ENCODE assay signal across 9 mouse cellular contexts in genomic region chr7:80729662-80730061, GRCm38 (mm10). TPM values are rescaled to one million over a fixed set of nuclear protein-coding genes. Genes with fewer than 3 reads are reported as not detected.
DNase-seq lines count a peak whose midpoint lies in the region; ATAC-seq and TF ChIP-seq lines count a peak whose summit lies in the region.
"Had no signal": no experiment of that assay in that cellular context is flagged by ENCODE, and none has a peak within 500 bp of the region (broad histone marks: within the 10 kb centered on the region; RNA-seq: fewer than 3 reads in every experiment).

No protein-coding gene starts in this region.

- H3K4me2 ChIP-seq in CH12.LX (ENCODE audit: insufficient read depth, low read depth, poor library complexity, severe bottlenecking): no peak overlapping the region
- H3K4me2 ChIP-seq in heart, embryonic 13.5 days: no peak overlapping the region
- no peak overlapping the region for H3K4me2 ChIP-seq in lung, embryonic 16.5 days (ENCODE audit: low read depth, low read length)
- H3K4me2 ChIP-seq: limb, embryonic 13.5 days had no signal

- H3K4me3 ChIP-seq in CH12.LX (replicated peaks in 1 of 3; ENCODE audit: low read depth in 2 of 3, low read length in 2 of 3, poor library complexity in 1 of 3): no peak overlapping the region
- H3K4me3 ChIP-seq in heart, embryonic 13.5 days: no peak overlapping the region
- H3K4me3 ChIP-seq in lung, embryonic 16.5 days (ENCODE audit: low read length): no peak overlapping the region
- H3K4me3 ChIP-seq: limb, embryonic 13.5 days had no signal

- no peak for TF ChIP-seq EP300 in CH12.LX (IDR thresholded peaks at IDR 0.05; ENCODE audit: low read length)

- peak; percentile 56 for DNase-seq in CH12.LX (ENCODE audit: extremely low read depth)
- peak; percentile 84 for DNase-seq in adrenal gland, postnatal 14 days
- peak; percentile 46 for DNase-seq in embryo, embryonic 11.5 days (ENCODE audit: low read depth, low spot score)
- peak; percentile 85 to 86 for DNase-seq in kidney, postnatal 4 days
- DNase-seq in retina, embryonic 14.5 days (ENCODE audit: low spot score): peak; percentile 89
- DNase-seq in thymus, postnatal 36 days: peak; percentile 66 to 70

- H3K4me1 ChIP-seq in CH12.LX (ENCODE audit: control insufficient read depth in 1 of 2, insufficient read depth in 2 of 2): peaks cover 0 to 3% of the 10 kb centered on the region in 2 experiments; a peak in 1 of 4 replicates
- peaks cover 30% of the 10 kb centered on the region for H3K4me1 ChIP-seq in heart, embryonic 13.5 days
- H3K4me1 ChIP-seq in lung, embryonic 16.5 days (replicated peaks; ENCODE audit: control insufficient read depth, insufficient read depth, low read length): no peaks in the 10 kb centered on the region
- H3K4me1 ChIP-seq: limb, embryonic 13.5 days had no signal

- 24% methylated on average over 8 of the region's 8 CpGs for WGBS in heart, embryonic 13.5 days
- 26% methylated on average over 8 of the region's 8 CpGs for WGBS in lung, embryonic 16.5 days

- TF ChIP-seq POLR2A in CH12.LX (IDR thresholded peaks at IDR 0.05; ENCODE audit: low read depth, low read length): no peak

- no peak overlapping the region for H3K27ac ChIP-seq in CH12.LX (ENCODE audit: insufficient read depth, low read depth)
- peak overlapping the region; percentile 49 for H3K27ac ChIP-seq in heart, embryonic 13.5 days (replicated peaks)
- no peak overlapping the region for H3K27ac ChIP-seq in lung, embryonic 16.5 days (ENCODE audit: low read length)
- H3K27ac ChIP-seq: limb, embryonic 13.5 days had no signal

- dilution Hi-C loops in CH12.LX (cut with MboI; ENCODE audit: extremely low pct_ligation_motif_present, extremely low pct_unique_long_range_greater_than_20kb, low sequenced_read_pairs): no loop called here

- no peaks in the 10 kb centered on the region for H3K27me3 ChIP-seq in CH12.LX (replicated peaks)
- H3K27me3 ChIP-seq in heart, embryonic 13.5 days (replicated peaks): no peaks in the 10 kb centered on the region
- no peaks in the 10 kb centered on the region for H3K27me3 ChIP-seq in lung, embryonic 16.5 days (ENCODE audit: control insufficient read depth, insufficient read depth, low read depth, low read length)
- H3K27me3 ChIP-seq: limb, embryonic 13.5 days had no signal

- in situ Hi-C loops in CH12.LX (cut with MboI; ENCODE audit: low pct_ligation_motif_present, low pct_unique_long_range_greater_than_20kb, low sequenced_read_pairs): loop anchor here (25.0 kb wide), 2 partner anchors 333 to 433 kb away; partner anchors contain the start of gene Alpk3

- no peaks in the 10 kb centered on the region for H3K79me2 ChIP-seq in CH12.LX (replicated peaks; ENCODE audit: control insufficient read depth, extremely low read depth, insufficient read depth, poor library complexity, severe bottlenecking)

- no peak overlapping the region for H3K9ac ChIP-seq in CH12.LX (ENCODE audit: insufficient read depth, low read depth)
- H3K9ac ChIP-seq in heart, embryonic 13.5 days: no peak overlapping the region
- no peak overlapping the region for H3K9ac ChIP-seq in lung, embryonic 16.5 days (ENCODE audit: low read length)
- H3K9ac ChIP-seq: limb, embryonic 13.5 days had no signal

- ATAC-seq in heart, embryonic 13.5 days (ENCODE audit: extremely low read depth, insufficient number of reproducible peaks, low FRiP score, low TSS enrichment): no peak
- peak; percentile 42; the same call in 1 of the 2 replicates for ATAC-seq in lung, embryonic 16.5 days (ENCODE audit: low read depth)

- H3K36me3 ChIP-seq in CH12.LX (replicated peaks in 1 of 2; ENCODE audit: control insufficient read depth in 1 of 2, insufficient read depth in 1 of 2, low read length in 1 of 2): peaks cover 87 to 100% of the 10 kb centered on the region in 2 experiments
- H3K36me3 ChIP-seq in heart, embryonic 13.5 days: peaks cover 95% of the 10 kb centered on the region
- peaks cover 62% of the 10 kb centered on the region for H3K36me3 ChIP-seq in lung, embryonic 16.5 days (ENCODE audit: control insufficient read depth, insufficient read depth, low read length)

- TF ChIP-seq CTCF in CH12.LX (conservative IDR thresholded peaks at IDR 0.05 in 1 of 2, IDR thresholded peaks at IDR 0.05 in 1 of 2; ENCODE audit: low read depth in 2 of 2, low read length in 2 of 2): peak; percentile 95 to 99

- peak; percentile 86 for TF ChIP-seq RAD21 in CH12.LX (IDR thresholded peaks at IDR 0.05; ENCODE audit: low read depth, low read length)

- H3K9me3 ChIP-seq in CH12.LX (replicated peaks; ENCODE audit: low read length): no peaks in the 10 kb centered on the region
- H3K9me3 ChIP-seq in heart, embryonic 13.5 days: no peaks in the 10 kb centered on the region
- no peaks in the 10 kb centered on the region for H3K9me3 ChIP-seq in lung, embryonic 16.5 days (ENCODE audit: control insufficient read depth, low read length)
- H3K9me3 ChIP-seq: limb, embryonic 13.5 days had no signal

TF ChIP-seq in CH12.LX, 34 proteins besides CTCF, POLR2A, EP300 and RAD21:
- TF ChIP-seq ZC3H11A (IDR thresholded peaks at IDR 0.05; ENCODE audit: low read depth, low read length) (peak; percentile 35; the same call in 1 of the 2 replicates), SMC3 (IDR thresholded peaks at IDR 0.05; ENCODE audit: low read depth, low read length) (peak; percentile 90), E2F4 (IDR thresholded peaks at IDR 0.05; ENCODE audit: insufficient replicate concordance, low read depth, low read length) (no peak)

RNA-seq across cellular contexts. Expression of gene Crtc3, which starts 41.0 kb away (rescaled TPM):
- total RNA-seq in CH12.LX (2012; rRNA removed) (3.9 and 4.4 TPM in 2 replicates), CH12.LX (2014; rRNA removed) (1.2 and 1.3 TPM in 2 replicates)
- 5.8 and 9.1 TPM in 2 replicates for polyA plus RNA-seq in CH12.LX (2012; ENCODE audit: insufficient read length, low read depth)
- total RNA-seq in adrenal gland, postnatal 14 days (2021): 22.5 and 29.0 TPM in 2 replicates
- polyA plus RNA-seq in heart, embryonic 13.5 days (2015; fragmentation: Nextera tagmentation; extraction: Ambion mirVana): 14.9 and 16.6 TPM in 2 replicates
- 18.6 and 20.8 TPM in 2 replicates for polyA plus RNA-seq in lung, embryonic 16.5 days (2015; fragmentation: Nextera tagmentation; extraction: Ambion mirVana)
